Comparison of ENCODE assay signal across 8 mouse cellular contexts in the genomic region with DNA sequence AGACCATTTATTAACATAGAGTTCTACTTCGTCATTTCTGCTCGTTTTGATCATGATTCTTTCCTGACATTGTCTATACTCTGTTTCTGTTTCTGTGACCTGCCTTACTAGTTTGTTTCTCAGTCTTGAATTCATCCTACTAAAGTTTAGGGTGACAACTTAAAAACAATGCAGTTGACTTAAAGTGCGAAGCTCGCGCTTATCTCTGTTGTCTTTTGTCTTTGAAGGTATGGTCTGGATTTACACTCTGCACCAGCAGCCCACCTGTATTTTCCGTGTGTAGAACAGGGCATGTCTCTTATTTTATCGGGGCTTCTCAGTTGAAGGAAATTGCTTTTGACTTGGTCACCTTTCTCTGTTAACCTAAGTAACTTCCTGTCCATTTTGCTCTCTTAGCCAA. TPM values are rescaled to one million over a fixed set of nuclear protein-coding genes. Genes with fewer than 3 reads are reported as not detected.
DNase-seq lines count a peak whose midpoint lies in the region; ATAC-seq and TF ChIP-seq lines count a peak whose summit lies in the region.

No protein-coding gene starts in this region.

- peak overlapping the region; percentile 100 for H3K9ac ChIP-seq in heart, embryonic 13.5 days
- H3K9ac ChIP-seq in ES-Bruce4 (ENCODE audit: low read depth, poor library complexity, severe bottlenecking), result peak overlapping the region; percentile 98
- peak overlapping the region; percentile 98 for H3K9ac ChIP-seq in forebrain, embryonic 14.5 days (ENCODE audit: low read length)
- H3K9ac ChIP-seq in liver, embryonic 14.5 days (replicated peaks), result peak overlapping the region; percentile 99

- 1% methylated on average over 7 of the region's 7 CpGs for WGBS in heart, embryonic 13.5 days
- under 1% methylated on average over 7 of the region's 7 CpGs for WGBS in forebrain, embryonic 14.5 days
- WGBS in liver, embryonic 14.5 days (ENCODE audit: insufficient replicate concordance), result 1% methylated on average over 7 of the region's 7 CpGs

- H3K4me1 ChIP-seq in heart, embryonic 13.5 days, result peaks cover 40% of the 10 kb centered on the region
- H3K4me1 ChIP-seq in ES-Bruce4 (ENCODE audit: control insufficient read depth, insufficient read depth, low read length), result peaks cover 2% of the 10 kb centered on the region
- H3K4me1 ChIP-seq in forebrain, embryonic 14.5 days (ENCODE audit: control insufficient read depth, insufficient read depth, low read length), result peaks cover 12% of the 10 kb centered on the region
- H3K4me1 ChIP-seq in liver, embryonic 14.5 days (replicated peaks; ENCODE audit: control insufficient read depth in 2 of 2, insufficient read depth in 2 of 2, low read length in 1 of 2), result peaks cover 17 to 20% of the 10 kb centered on the region in 2 experiments

- peaks cover 26% of the 10 kb centered on the region for H3K36me3 ChIP-seq in heart, embryonic 13.5 days
- peaks cover 12% of the 10 kb centered on the region for H3K36me3 ChIP-seq in ES-Bruce4 (ENCODE audit: control insufficient read depth, insufficient read depth, low read length, poor library complexity, severe bottlenecking)
- H3K36me3 ChIP-seq in forebrain, embryonic 14.5 days (ENCODE audit: control insufficient read depth, insufficient read depth, low read length), result peaks cover 8% of the 10 kb centered on the region
- H3K36me3 ChIP-seq in liver, embryonic 14.5 days (replicated peaks; ENCODE audit: control insufficient read depth, insufficient read depth, low read depth), result peaks cover 7% of the 10 kb centered on the region

- no peaks in the 10 kb centered on the region for H3K9me3 ChIP-seq in heart, embryonic 13.5 days
- no peaks in the 10 kb centered on the region for H3K9me3 ChIP-seq in ES-Bruce4 (replicated peaks; ENCODE audit: control insufficient read depth, insufficient read depth, low read length, poor library complexity, severe bottlenecking)
- H3K9me3 ChIP-seq in forebrain, embryonic 14.5 days (replicated peaks; ENCODE audit: control insufficient read depth, low read length), result no peaks in the 10 kb centered on the region
- H3K9me3 ChIP-seq in liver, embryonic 14.5 days (ENCODE audit: control insufficient read depth, low read length), result no peaks in the 10 kb centered on the region

- TF ChIP-seq CTCF in ES-Bruce4 (IDR thresholded peaks at IDR 0.05; ENCODE audit: low read depth, low read length), result no peak
- no peak for TF ChIP-seq CTCF in liver, embryonic 14.5 days (IDR thresholded peaks at IDR 0.05; ENCODE audit: low read depth)

- peak overlapping the region; percentile 100 for H3K27ac ChIP-seq in heart, embryonic 13.5 days (replicated peaks)
- H3K27ac ChIP-seq in ES-Bruce4 (ENCODE audit: insufficient read depth, low read length), result peak overlapping the region; percentile 67
- peak overlapping the region; percentile 100; the same call in 1 of the 2 replicates for H3K27ac ChIP-seq in forebrain, embryonic 14.5 days (ENCODE audit: low read depth, low read length)
- peak overlapping the region; percentile 76 for H3K27ac ChIP-seq in liver, embryonic 14.5 days

- no peaks in the 10 kb centered on the region for H3K27me3 ChIP-seq in heart, embryonic 13.5 days (replicated peaks)
- H3K27me3 ChIP-seq in ES-Bruce4 (ENCODE audit: control insufficient read depth, insufficient read depth, low read length, poor library complexity, severe bottlenecking), result no peaks in the 10 kb centered on the region
- H3K27me3 ChIP-seq in forebrain, embryonic 14.5 days (replicated peaks; ENCODE audit: control insufficient read depth, insufficient read depth, low read length), result no peaks in the 10 kb centered on the region
- no peaks in the 10 kb centered on the region for H3K27me3 ChIP-seq in liver, embryonic 14.5 days (ENCODE audit: control insufficient read depth, insufficient read depth, low read length)

- no peak for DNase-seq in heart, adult 9 months (ENCODE audit: low spot score in 2 of 2)
- DNase-seq in forebrain, embryonic 14.5 days (ENCODE audit: low spot score), result no peak
- no peak for DNase-seq in liver, embryonic 14.5 days (ENCODE audit: low read depth in 3 of 3, low spot score in 3 of 3)
- DNase-seq in frontal cortex, postnatal 36 days (ENCODE audit: low spot score in 2 of 2), result no peak
- no peak for DNase-seq in layer of hippocampus, adult 11-12 months (ENCODE audit: low spot score)
- no peak for DNase-seq in gastrocnemius, postnatal 4 days (ENCODE audit: low spot score in 2 of 2)

- TF ChIP-seq EP300 in ES-Bruce4 (IDR thresholded peaks at IDR 0.05; ENCODE audit: insufficient read depth, low read depth, low read length), result no peak
- no peak for TF ChIP-seq EP300 in liver, embryonic 14.5 days (IDR thresholded peaks at IDR 0.05; ENCODE audit: low read depth)

- peak overlapping the region; percentile 100 for H3K4me2 ChIP-seq in heart, embryonic 13.5 days
- H3K4me2 ChIP-seq in forebrain, embryonic 14.5 days (ENCODE audit: low read length), result peak overlapping the region; percentile 94
- peak overlapping the region; percentile 100 for H3K4me2 ChIP-seq in liver, embryonic 14.5 days (ENCODE audit: low read depth)

- ATAC-seq in heart, embryonic 13.5 days (ENCODE audit: extremely low read depth, insufficient number of reproducible peaks, low FRiP score, low TSS enrichment), result no peak
- no peak for ATAC-seq in forebrain, embryonic 14.5 days
- ATAC-seq in liver, embryonic 14.5 days (ENCODE audit: insufficient read depth), result no peak

- peak overlapping the region; percentile 99 for H3K4me3 ChIP-seq in heart, embryonic 13.5 days
- peak overlapping the region; percentile 68 for H3K4me3 ChIP-seq in ES-Bruce4 (ENCODE audit: low read depth, low read length)
- H3K4me3 ChIP-seq in forebrain, embryonic 14.5 days (ENCODE audit: low read depth, low read length), result peak overlapping the region; percentile 99
- H3K4me3 ChIP-seq in liver, embryonic 14.5 days (ENCODE audit: insufficient read depth in 1 of 2, low read depth in 2 of 2, low read length in 2 of 2), result peak overlapping the region; percentile 88 to 96

- TF ChIP-seq POLR2A in ES-Bruce4 (IDR thresholded peaks at IDR 0.05; ENCODE audit: insufficient read depth, low read length), result no peak

RNA-seq across cellular contexts. Expression of a gene that starts 0.7 kb away (rescaled TPM):
- polyA plus RNA-seq in heart, embryonic 13.5 days (2015; fragmentation: Nextera tagmentation; extraction: Ambion mirVana), result 69.0 and 70.0 TPM in 2 replicates
- polyA plus RNA-seq in ES-Bruce4 (2011; ENCODE audit: insufficient read depth, insufficient read length, low read depth, missing spikeins), result 190 and 199 TPM in 2 replicates
- 118 and 137 TPM in 2 replicates for polyA plus RNA-seq in forebrain, embryonic 14.5 days (2014; fragmentation: Nextera tagmentation; extraction: Ambion mirVana)
- polyA plus RNA-seq in liver, embryonic 14.5 days (2012; rRNA removed), result 46.8 and 48.7 TPM in 2 replicates
- 28.8 and 37.5 TPM in 2 replicates for polyA plus RNA-seq in liver, embryonic 14.5 days (2014; fragmentation: Nextera tagmentation; extraction: Ambion mirVana)
- total RNA-seq in gastrocnemius, postnatal 4 days (2021), result 100 to 1,000 TPM; 125 to 136 TPM

RNA-seq across cellular contexts. Expression of a gene that starts 3.8 kb away (rescaled TPM):
- polyA plus RNA-seq in heart, embryonic 13.5 days (2015; fragmentation: Nextera tagmentation; extraction: Ambion mirVana), result 6.0 TPM in 2 replicates
- 5.9 and 8.3 TPM in 2 replicates for polyA plus RNA-seq in ES-Bruce4 (2011; ENCODE audit: insufficient read depth, insufficient read length, low read depth, missing spikeins)
- polyA plus RNA-seq in forebrain, embryonic 14.5 days (2014; fragmentation: Nextera tagmentation; extraction: Ambion mirVana), result 11.0 and 11.6 TPM in 2 replicates
- polyA plus RNA-seq in liver, embryonic 14.5 days (2012; rRNA removed), result 2.5 and 3.1 TPM in 2 replicates
- 4.4 and 5.5 TPM in 2 replicates for polyA plus RNA-seq in liver, embryonic 14.5 days (2014; fragmentation: Nextera tagmentation; extraction: Ambion mirVana)
- total RNA-seq in gastrocnemius, postnatal 4 days (2021), result 1 to 10 TPM; 7.6 to 8.7 TPM

RNA-seq across cellular contexts. Expression of a gene that starts 20.0 kb away (rescaled TPM):
- polyA plus RNA-seq in heart, embryonic 13.5 days (2015; fragmentation: Nextera tagmentation; extraction: Ambion mirVana), result 0.15 and 0.20 TPM in 2 replicates
- polyA plus RNA-seq in ES-Bruce4 (2011; ENCODE audit: insufficient read depth, insufficient read length, low read depth, missing spikeins), result not detected in 2 replicates
- 0.18 and 0.36 TPM in 2 replicates for polyA plus RNA-seq in forebrain, embryonic 14.5 days (2014; fragmentation: Nextera tagmentation; extraction: Ambion mirVana)
- polyA plus RNA-seq in liver, embryonic 14.5 days (2012; rRNA removed), result 0.40 and 0.58 TPM in 2 replicates
- polyA plus RNA-seq in liver, embryonic 14.5 days (2014; fragmentation: Nextera tagmentation; extraction: Ambion mirVana), result 0.13 and 0.33 TPM in 2 replicates
- total RNA-seq in gastrocnemius, postnatal 4 days (2021), result under 1 TPM; 0.36 to 0.37 TPM

RNA-seq across cellular contexts. Expression of a gene that starts 29.8 kb away (rescaled TPM):
- polyA plus RNA-seq in heart, embryonic 13.5 days (2015; fragmentation: Nextera tagmentation; extraction: Ambion mirVana), result 0.24 and 0.27 TPM in 2 replicates
- 0.65 and 1.1 TPM in 2 replicates for polyA plus RNA-seq in ES-Bruce4 (2011; ENCODE audit: insufficient read depth, insufficient read length, low read depth, missing spikeins)
- polyA plus RNA-seq in forebrain, embryonic 14.5 days (2014; fragmentation: Nextera tagmentation; extraction: Ambion mirVana), result 0.66 and 1.2 TPM in 2 replicates
- polyA plus RNA-seq in liver, embryonic 14.5 days (2012; rRNA removed), result 1.2 TPM in 2 replicates
- polyA plus RNA-seq in liver, embryonic 14.5 days (2014; fragmentation: Nextera tagmentation; extraction: Ambion mirVana), result 0.79 and 0.86 TPM in 2 replicates
- total RNA-seq in gastrocnemius, postnatal 4 days (2021), result 1 to 10 TPM in 1 of 2 experiments, under 1 TPM in 1; 0.70 to 1.4 TPM

RNA-seq across cellular contexts. Expression of a gene that starts 31.0 kb away (rescaled TPM):
- polyA plus RNA-seq in heart, embryonic 13.5 days (2015; fragmentation: Nextera tagmentation; extraction: Ambion mirVana), result 0.23 TPM in 2 replicates
- polyA plus RNA-seq in ES-Bruce4 (2011; ENCODE audit: insufficient read depth, insufficient read length, low read depth, missing spikeins), result 1.4 TPM in 1 of 2 replicates, not detected in the other
- 0.22 TPM in 1 of 2 replicates, not detected in the other for polyA plus RNA-seq in forebrain, embryonic 14.5 days (2014; fragmentation: Nextera tagmentation; extraction: Ambion mirVana)
- 0.45 and 0.51 TPM in 2 replicates for polyA plus RNA-seq in liver, embryonic 14.5 days (2012; rRNA removed)
- 0.29 and 0.51 TPM in 2 replicates for polyA plus RNA-seq in liver, embryonic 14.5 days (2014; fragmentation: Nextera tagmentation; extraction: Ambion mirVana)
- not detected for total RNA-seq in gastrocnemius, postnatal 4 days (2021)
